Mouse (Mus musculus): Measurements from ENCODE around the gene 1700001C19Rik. TPM values are rescaled to one million over a fixed set of nuclear protein-coding genes. Genes with fewer than 3 reads are reported as not detected.

Gene 1700001C19Rik
- polyA plus RNA-seq, 1 experiment from 2014 or later, result 0.45 TPM

DNA sequence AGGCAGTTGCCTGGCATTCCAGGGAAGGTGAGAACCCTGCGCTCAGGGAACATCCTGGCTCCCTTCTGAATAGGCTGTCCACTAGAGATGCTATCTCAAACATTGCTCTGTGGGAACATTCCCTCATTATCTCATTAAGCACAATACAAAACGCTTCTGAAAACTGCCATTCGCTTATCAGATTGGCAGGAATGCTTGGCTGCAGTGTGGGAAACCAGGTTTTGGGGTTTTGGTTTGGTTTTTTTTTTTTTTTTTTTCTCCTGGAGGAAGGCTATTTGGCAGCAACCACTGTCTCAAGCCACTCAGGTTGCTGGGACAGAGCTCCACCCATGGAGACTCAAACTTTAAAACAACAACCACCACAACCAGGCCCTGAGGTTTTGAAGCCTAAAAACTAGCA lies 42.7 kb upstream of the 1700001C19Rik start:
- ATAC-seq (ENCODE audit: low FRiP score, low TSS enrichment) (no peak), DNase-seq (ENCODE audit: low spot score) (no peak)
- Histone ChIP-seq H3K4me1 (replicated peaks; ENCODE audit: control insufficient read depth, insufficient read depth) (peaks cover 4% of the 10 kb centered on the region; the same call in 1 of the 2 replicates), H3K9ac (ENCODE audit: low read length) (no peak overlapping the region), H3K4me3 (ENCODE audit: low read depth, low read length) (no peak overlapping the region), H3K27ac (replicated peaks) (no peak overlapping the region), H3K4me2 (replicated peaks; ENCODE audit: low read depth) (no peak overlapping the region), H3K36me3 (ENCODE audit: control insufficient read depth, insufficient read depth, low read length) (no peaks in the 10 kb centered on the region), H3K27me3 (ENCODE audit: control insufficient read depth, insufficient read depth, low read length) (no peaks in the 10 kb centered on the region), H3K9me3 (ENCODE audit: control insufficient read depth, low read length) (no peaks in the 10 kb centered on the region)
- no peak for TF ChIP-seq EP300 (optimal IDR thresholded peaks at IDR 0.05)
- TF ChIP-seq CTCF (IDR thresholded peaks at IDR 0.05; ENCODE audit: low read depth), result no peak
- 47% methylated on average over 3 of the region's 3 CpGs for WGBS

DNA sequence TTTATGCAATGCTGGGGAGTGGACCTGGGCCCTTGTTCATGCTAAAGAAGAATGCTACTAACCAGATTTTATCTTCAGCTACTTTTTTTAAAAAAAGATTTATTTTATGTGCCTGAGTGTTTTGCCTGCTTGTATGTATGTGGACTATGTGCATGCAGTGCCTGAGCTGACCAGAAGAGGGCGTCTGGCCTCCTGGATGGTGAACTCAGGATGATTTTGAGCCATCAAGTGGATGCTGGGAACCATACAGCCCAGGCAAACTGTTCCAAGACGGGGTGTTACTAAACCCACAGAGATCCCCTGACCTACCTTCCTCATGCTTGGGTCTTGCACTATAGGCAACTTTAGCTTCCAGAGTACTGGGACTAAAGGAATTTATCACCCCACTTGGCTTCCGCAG lies 38.5 kb upstream of the 1700001C19Rik start:
- Histone ChIP-seq H3K27me3 (ENCODE audit: control insufficient read depth, insufficient read depth, low read length) (no peaks in the 10 kb centered on the region), H3K9ac (ENCODE audit: low read length) (no peak overlapping the region), H3K27ac (replicated peaks) (no peak overlapping the region), H3K36me3 (ENCODE audit: control insufficient read depth, insufficient read depth, low read length) (no peaks in the 10 kb centered on the region), H3K4me2 (replicated peaks; ENCODE audit: low read depth) (no peak overlapping the region), H3K9me3 (ENCODE audit: control insufficient read depth, low read length) (no peaks in the 10 kb centered on the region), H3K4me3 (ENCODE audit: low read depth, low read length) (no peak overlapping the region), H3K4me1 (replicated peaks; ENCODE audit: control insufficient read depth, insufficient read depth) (peaks cover 3% of the 10 kb centered on the region; the same call in 1 of the 2 replicates)
- no peak for ATAC-seq (ENCODE audit: low FRiP score, low TSS enrichment)
- WGBS, result 63% methylated on average over 3 of the region's 3 CpGs
- TF ChIP-seq CTCF (IDR thresholded peaks at IDR 0.05; ENCODE audit: low read depth) (peak; percentile 68), EP300 (optimal IDR thresholded peaks at IDR 0.05) (no peak)
- DNase-seq (ENCODE audit: low spot score), result peak; percentile 57

DNA sequence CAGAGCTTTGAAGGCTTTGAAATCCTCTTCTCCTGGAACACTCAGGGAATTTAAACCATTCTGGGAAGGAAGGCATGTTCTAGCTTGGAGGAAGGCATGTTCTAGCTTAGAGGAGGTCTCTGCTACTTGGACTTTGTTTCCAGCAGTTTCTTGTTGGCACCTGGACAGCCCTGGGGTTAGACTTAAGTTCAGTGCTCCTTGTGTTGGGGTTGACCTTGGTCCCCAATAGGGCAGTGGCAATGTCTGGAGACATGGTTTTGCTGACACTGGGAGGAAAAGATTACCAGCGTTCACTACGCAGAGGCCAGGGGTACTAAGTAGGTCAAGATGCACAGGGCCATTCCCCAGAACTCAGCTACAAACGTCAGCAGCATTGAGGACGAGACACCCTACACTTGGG lies 38.0 kb upstream of the 1700001C19Rik start:
- Histone ChIP-seq H3K4me2 (replicated peaks; ENCODE audit: low read depth) (no peak overlapping the region), H3K27me3 (ENCODE audit: control insufficient read depth, insufficient read depth, low read length) (no peaks in the 10 kb centered on the region), H3K4me1 (replicated peaks; ENCODE audit: control insufficient read depth, insufficient read depth) (peaks cover 3% of the 10 kb centered on the region; the same call in 1 of the 2 replicates), H3K27ac (replicated peaks) (no peak overlapping the region), H3K4me3 (ENCODE audit: low read depth, low read length) (no peak overlapping the region), H3K36me3 (ENCODE audit: control insufficient read depth, insufficient read depth, low read length) (no peaks in the 10 kb centered on the region), H3K9ac (ENCODE audit: low read length) (no peak overlapping the region), H3K9me3 (ENCODE audit: control insufficient read depth, low read length) (no peaks in the 10 kb centered on the region)
- no peak; the same call in 1 of the 2 replicates for ATAC-seq (ENCODE audit: low FRiP score, low TSS enrichment)
- WGBS, result 84% methylated on average over 4 of the region's 4 CpGs
- no peak for DNase-seq (ENCODE audit: low spot score)
- TF ChIP-seq EP300 (optimal IDR thresholded peaks at IDR 0.05), result no peak
- no peak for TF ChIP-seq CTCF (IDR thresholded peaks at IDR 0.05; ENCODE audit: low read depth)

DNA sequence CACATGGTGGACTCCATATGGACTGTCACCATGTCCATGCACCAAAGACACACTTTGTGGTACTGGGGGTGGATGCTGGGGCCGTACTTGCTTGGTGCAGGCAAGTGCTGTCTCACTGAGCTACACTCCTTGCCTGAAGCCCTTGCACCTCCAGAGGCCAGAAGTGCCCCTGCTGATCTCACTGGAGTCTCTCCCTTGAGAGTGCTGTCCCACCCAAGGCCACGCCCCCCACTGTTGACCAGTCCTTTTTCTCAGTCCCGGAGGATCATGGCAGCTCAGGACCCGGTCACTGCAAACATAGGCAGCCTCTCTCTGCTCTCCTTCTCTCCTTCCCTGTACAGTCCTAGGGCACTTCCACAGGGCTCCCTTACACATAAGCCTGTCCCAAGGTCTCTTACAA lies 37.1 kb upstream of the 1700001C19Rik start:
- WGBS, result 54% methylated on average over 4 of the region's 4 CpGs
- Histone ChIP-seq H3K9me3 (ENCODE audit: control insufficient read depth, low read length) (no peaks in the 10 kb centered on the region), H3K27ac (replicated peaks) (0 out of 2 replicates have a peak overlapping the region, but pooled peaks have one; percentile 8), H3K4me2 (replicated peaks; ENCODE audit: low read depth) (no peak overlapping the region), H3K27me3 (ENCODE audit: control insufficient read depth, insufficient read depth, low read length) (no peaks in the 10 kb centered on the region), H3K4me1 (replicated peaks; ENCODE audit: control insufficient read depth, insufficient read depth) (peaks cover 3% of the 10 kb centered on the region; the same call in 1 of the 2 replicates), H3K9ac (ENCODE audit: low read length) (no peak overlapping the region), H3K4me3 (ENCODE audit: low read depth, low read length) (no peak overlapping the region), H3K36me3 (ENCODE audit: control insufficient read depth, insufficient read depth, low read length) (no peaks in the 10 kb centered on the region)
- TF ChIP-seq CTCF (IDR thresholded peaks at IDR 0.05; ENCODE audit: low read depth) (no peak), EP300 (optimal IDR thresholded peaks at IDR 0.05) (no peak)
- DNase-seq (ENCODE audit: low spot score) (peak; percentile 66), ATAC-seq (ENCODE audit: low FRiP score, low TSS enrichment) (peak; percentile 13; the same call in 1 of the 2 replicates)

DNA sequence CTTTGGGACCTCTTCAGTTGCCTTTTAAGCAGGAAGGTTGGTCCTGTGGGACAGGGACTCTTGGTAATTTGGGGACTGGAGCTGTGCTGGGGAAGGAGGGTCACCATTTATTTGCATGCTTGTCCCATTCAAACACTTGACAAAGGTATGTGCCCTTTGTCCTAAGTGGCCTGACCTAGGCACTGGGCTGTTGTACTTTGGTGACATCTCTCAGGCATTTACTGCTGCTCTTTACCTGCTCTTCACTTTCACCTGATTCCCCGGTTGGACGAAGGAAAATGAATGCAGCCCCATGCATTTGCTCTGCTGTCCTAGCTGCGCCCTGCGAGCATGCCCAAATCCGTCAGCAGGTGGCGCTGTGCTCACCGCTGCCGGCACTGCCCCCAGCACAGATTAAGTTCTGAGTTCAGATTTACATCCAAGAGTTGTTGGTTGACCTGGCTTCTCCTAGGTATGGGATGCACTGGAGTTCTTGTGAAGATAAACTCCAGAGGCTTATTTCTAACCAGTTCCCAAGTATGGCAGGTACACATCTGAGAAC lies 36.3 kb upstream of the 1700001C19Rik start:
- WGBS, result 19% methylated on average over 8 of the region's 8 CpGs
- TF ChIP-seq CTCF (IDR thresholded peaks at IDR 0.05; ENCODE audit: low read depth) (peak; percentile 89), EP300 (optimal IDR thresholded peaks at IDR 0.05) (no peak)
- Histone ChIP-seq H3K4me1 (replicated peaks; ENCODE audit: control insufficient read depth, insufficient read depth) (peaks cover 3% of the 10 kb centered on the region; the same call in 1 of the 2 replicates), H3K27me3 (ENCODE audit: control insufficient read depth, insufficient read depth, low read length) (no peaks in the 10 kb centered on the region), H3K27ac (replicated peaks) (peak overlapping the region; percentile 76), H3K4me2 (replicated peaks; ENCODE audit: low read depth) (no peak overlapping the region), H3K9me3 (ENCODE audit: control insufficient read depth, low read length) (no peaks in the 10 kb centered on the region), H3K36me3 (ENCODE audit: control insufficient read depth, insufficient read depth, low read length) (no peaks in the 10 kb centered on the region), H3K9ac (ENCODE audit: low read length) (no peak overlapping the region), H3K4me3 (ENCODE audit: low read depth, low read length) (no peak overlapping the region)
- DNase-seq (ENCODE audit: low spot score), result peak; percentile 63
- ATAC-seq (ENCODE audit: low FRiP score, low TSS enrichment), result peak; percentile 23; the same call in 1 of the 2 replicates
